In genomic region chr1:62901375-62901774, GRCm38 (mm10) we compare ENCODE assay signal across 13 mouse cellular contexts.
DNase-seq lines count a peak whose midpoint lies in the region; ATAC-seq and TF ChIP-seq lines count a peak whose summit lies in the region.
"Had no signal": no experiment of that assay in that cellular context is flagged by ENCODE, and none has a peak within 500 bp of the region (broad histone marks: within the 10 kb centered on the region; RNA-seq: fewer than 3 reads in every experiment).

No protein-coding gene starts in this region.

- intact Hi-C loops in left cerebral cortex, postnatal 14 days (cut with DNase I): no loop called here

- DNase-seq in forebrain, embryonic 11.5 days (ENCODE audit: low spot score): no peak
- peak; percentile 80 for DNase-seq in lung, embryonic 14.5 days
- no peak for DNase-seq in lung, adult 2 months
- DNase-seq in left cerebral cortex, postnatal 14 days (ENCODE audit: low spot score in 2 of 2): peak; percentile 33 to 54
- no peak for DNase-seq in testis, postnatal 10 days (ENCODE audit: low spot score)
- DNase-seq: liver, embryonic 13.5 days; thymus, adult 18-20 months had no signal

- H3K4me3 ChIP-seq in forebrain, embryonic 13.5 days: no peak overlapping the region
- H3K4me3 ChIP-seq in forebrain, embryonic 11.5 days (ENCODE audit: low read depth, low read length): no peak overlapping the region
- no peak overlapping the region for H3K4me3 ChIP-seq in lung, embryonic 14.5 days (ENCODE audit: low read depth, low read length)
- no peak overlapping the region for H3K4me3 ChIP-seq in lung, adult 2 months (replicated peaks; ENCODE audit: extremely low read depth, low read depth, low read length)
- H3K4me3 ChIP-seq in embryonic facial prominence, embryonic 15.5 days (replicated peaks): no peak overlapping the region
- H3K4me3 ChIP-seq: liver, embryonic 13.5 days; myocyte had no signal

- no peaks in the 10 kb centered on the region for H3K36me3 ChIP-seq in forebrain, embryonic 13.5 days (ENCODE audit: poor library complexity, severe bottlenecking)
- H3K36me3 ChIP-seq in forebrain, embryonic 11.5 days (ENCODE audit: control insufficient read depth, insufficient read depth, low read length): no peaks in the 10 kb centered on the region
- no peaks in the 10 kb centered on the region for H3K36me3 ChIP-seq in lung, embryonic 14.5 days (ENCODE audit: insufficient read depth)
- H3K36me3 ChIP-seq in embryonic facial prominence, embryonic 15.5 days: no peaks in the 10 kb centered on the region
- H3K36me3 ChIP-seq: liver, embryonic 13.5 days had no signal

- TF ChIP-seq CTCF in lung, embryonic 14.5 days (IDR thresholded peaks at IDR 0.05; ENCODE audit: low read depth): no peak
- no peak for TF ChIP-seq CTCF in lung, adult 2 months (IDR thresholded peaks at IDR 0.05; ENCODE audit: insufficient read depth, low read length)

- H3K9me3 ChIP-seq in forebrain, embryonic 13.5 days (replicated peaks): no peaks in the 10 kb centered on the region
- no peaks in the 10 kb centered on the region for H3K9me3 ChIP-seq in forebrain, embryonic 11.5 days (ENCODE audit: control insufficient read depth, low read length)
- no peaks in the 10 kb centered on the region for H3K9me3 ChIP-seq in lung, embryonic 14.5 days (ENCODE audit: low read depth, low read length)
- H3K9me3 ChIP-seq in embryonic facial prominence, embryonic 15.5 days (replicated peaks): no peaks in the 10 kb centered on the region
- H3K9me3 ChIP-seq: liver, embryonic 13.5 days had no signal

- no peaks in the 10 kb centered on the region for H3K27me3 ChIP-seq in forebrain, embryonic 13.5 days
- H3K27me3 ChIP-seq in forebrain, embryonic 11.5 days (ENCODE audit: control insufficient read depth, insufficient read depth, low read length): no peaks in the 10 kb centered on the region
- no peaks in the 10 kb centered on the region for H3K27me3 ChIP-seq in lung, embryonic 14.5 days (ENCODE audit: insufficient read depth, low read length)
- no peaks in the 10 kb centered on the region for H3K27me3 ChIP-seq in embryonic facial prominence, embryonic 15.5 days
- H3K27me3 ChIP-seq: liver, embryonic 13.5 days had no signal

- H3K4me2 ChIP-seq in forebrain, embryonic 13.5 days: no peak overlapping the region
- H3K4me2 ChIP-seq in forebrain, embryonic 11.5 days (ENCODE audit: low read depth, low read length, severe bottlenecking): no peak overlapping the region
- H3K4me2 ChIP-seq in lung, embryonic 14.5 days: no peak overlapping the region
- H3K4me2 ChIP-seq in embryonic facial prominence, embryonic 15.5 days (replicated peaks): no peak overlapping the region
- H3K4me2 ChIP-seq: heart, embryonic 11.5 days; liver, embryonic 13.5 days had no signal

- H3K27ac ChIP-seq in forebrain, embryonic 13.5 days: no peak overlapping the region
- H3K27ac ChIP-seq in forebrain, embryonic 11.5 days (ENCODE audit: low read depth, low read length): no peak overlapping the region
- H3K27ac ChIP-seq in lung, embryonic 14.5 days (ENCODE audit: low read depth): peak overlapping the region; percentile 19; the same call in 1 of the 2 replicates
- H3K27ac ChIP-seq in embryonic facial prominence, embryonic 15.5 days (replicated peaks): 0 out of 2 replicates have a peak overlapping the region, but pooled peaks have one; percentile 17
- H3K27ac ChIP-seq: liver, embryonic 13.5 days had no signal

- peaks cover 21% of the 10 kb centered on the region for H3K4me1 ChIP-seq in forebrain, embryonic 13.5 days
- 0 out of 2 replicates have a peak, but pooled peaks cover 4% of the 10 kb centered on the region for H3K4me1 ChIP-seq in forebrain, embryonic 11.5 days (replicated peaks; ENCODE audit: control insufficient read depth, insufficient read depth, low read length)
- H3K4me1 ChIP-seq in lung, embryonic 14.5 days (ENCODE audit: insufficient read depth): 0 out of 2 replicates have a peak, but pooled peaks cover 7% of the 10 kb centered on the region
- no peaks in the 10 kb centered on the region for H3K4me1 ChIP-seq in lung, adult 2 months (ENCODE audit: control insufficient read depth, insufficient read depth, low read length)
- H3K4me1 ChIP-seq in embryonic facial prominence, embryonic 15.5 days: peaks cover 14% of the 10 kb centered on the region; the same call in 1 of the 2 replicates
- H3K4me1 ChIP-seq: liver, embryonic 13.5 days had no signal

- 67% methylated on average over 6 of the region's 6 CpGs for WGBS in forebrain, embryonic 13.5 days
- 75% methylated on average over 6 of the region's 6 CpGs for WGBS in forebrain, embryonic 11.5 days
- WGBS in lung, embryonic 14.5 days: 39% methylated on average over 6 of the region's 6 CpGs
- WGBS in lung, adult 2 months: 57% methylated on average over 6 of the region's 6 CpGs
- 31% methylated on average over 6 of the region's 6 CpGs for WGBS in embryonic facial prominence, embryonic 15.5 days

- TF ChIP-seq POLR2A in lung, adult 2 months (IDR thresholded peaks at IDR 0.05; ENCODE audit: borderline replicate concordance, extremely low read depth, low read depth, low read length): no peak

- H3K9ac ChIP-seq in forebrain, embryonic 13.5 days: no peak overlapping the region
- no peak overlapping the region for H3K9ac ChIP-seq in forebrain, embryonic 11.5 days (ENCODE audit: low read length)
- H3K9ac ChIP-seq in lung, embryonic 14.5 days: no peak overlapping the region
- H3K9ac ChIP-seq in embryonic facial prominence, embryonic 15.5 days: no peak overlapping the region
- H3K9ac ChIP-seq: liver, embryonic 13.5 days had no signal

- ATAC-seq in forebrain, embryonic 13.5 days: 0 out of 2 replicates have a peak, but pooled peaks have one; percentile 33
- ATAC-seq in forebrain, embryonic 11.5 days (replicated peaks; ENCODE audit: low FRiP score): no peak
- ATAC-seq in lung, embryonic 14.5 days (ENCODE audit: insufficient read depth): peak; percentile 89
- peak; percentile 39; the same call in 1 of the 2 replicates for ATAC-seq in embryonic facial prominence, embryonic 15.5 days (ENCODE audit: insufficient number of reproducible peaks, low FRiP score, low TSS enrichment, low read depth)
- no peak for ATAC-seq in CD4-positive, CD25-positive, alpha-beta regulatory T cell, adult 4 months
- ATAC-seq: forebrain, embryonic 16.5 days had no signal

Comparison
In these comparisons a context has a peak if more than half of its experiments do, and no peak if none do; other contexts are left out.
1. ATAC-seq: peak in forebrain, embryonic 13.5 days (single experiment), lung, embryonic 14.5 days (single experiment) and embryonic facial prominence, embryonic 15.5 days (single experiment); none in forebrain, embryonic 11.5 days (single experiment) and CD4-positive, CD25-positive, alpha-beta regulatory T cell, adult 4 months (single experiment).
2. DNase-seq: peak in lung, embryonic 14.5 days (single experiment) and left cerebral cortex, postnatal 14 days (2 of 2); none in forebrain, embryonic 11.5 days (single experiment), lung, adult 2 months (single experiment) and testis, postnatal 10 days (single experiment).
3. H3K27ac ChIP-seq: peak in lung, embryonic 14.5 days (single experiment) and embryonic facial prominence, embryonic 15.5 days (single experiment); none in forebrain, embryonic 13.5 days (single experiment) and forebrain, embryonic 11.5 days (single experiment).